8 mouse cellular contexts compared by ENCODE assay signal in genomic region chr9:116873033-116873975, GRCm38 (mm10).
DNase-seq lines count a peak whose midpoint lies in the region; ATAC-seq lines count a peak whose summit lies in the region.

No protein-coding gene starts in this region.

- no peak overlapping the region for H3K9ac ChIP-seq in forebrain, embryonic 14.5 days (ENCODE audit: low read length)
- H3K9ac ChIP-seq in forebrain, embryonic 15.5 days (replicated peaks), result no peak overlapping the region
- peak overlapping the region; percentile 46; the same call in 1 of the 2 replicates for H3K9ac ChIP-seq in liver, embryonic 15.5 days
- no peak overlapping the region for H3K9ac ChIP-seq in forebrain, embryonic 12.5 days

- no peak overlapping the region for H3K27ac ChIP-seq in forebrain, embryonic 14.5 days (ENCODE audit: low read depth, low read length)
- no peak overlapping the region for H3K27ac ChIP-seq in forebrain, embryonic 15.5 days (replicated peaks)
- peak overlapping the region; percentile 92 for H3K27ac ChIP-seq in liver, embryonic 15.5 days (replicated peaks)
- H3K27ac ChIP-seq in forebrain, embryonic 12.5 days, result no peak overlapping the region

- 83% methylated on average over 30 of the region's 30 CpGs for WGBS in forebrain, embryonic 14.5 days
- WGBS in forebrain, embryonic 15.5 days, result 76% methylated on average over 30 of the region's 30 CpGs
- 13% methylated on average over 30 of the region's 30 CpGs for WGBS in liver, embryonic 15.5 days (ENCODE audit: insufficient replicate concordance)
- WGBS in forebrain, embryonic 12.5 days, result 84% methylated on average over 30 of the region's 30 CpGs

- ATAC-seq in forebrain, embryonic 14.5 days, result no peak
- no peak; the same call in 1 of the 2 replicates for ATAC-seq in forebrain, embryonic 15.5 days (replicated peaks)
- ATAC-seq in liver, embryonic 15.5 days (ENCODE audit: insufficient read depth), result peak; percentile 94
- ATAC-seq in forebrain, embryonic 12.5 days (ENCODE audit: low FRiP score), result no peak

- DNase-seq in forebrain, embryonic 14.5 days (ENCODE audit: low spot score), result peak; percentile 60
- DNase-seq in adrenal gland, postnatal 14 days, result peak; percentile 65
- DNase-seq in forelimb bud, embryonic 11.5 days (ENCODE audit: low read depth, low spot score), result peak; percentile 28
- DNase-seq in kidney, adult 9 months, result peak; percentile 44
- peak; percentile 17 for DNase-seq in right cerebral cortex, postnatal 25 days

- H3K27me3 ChIP-seq in forebrain, embryonic 14.5 days (replicated peaks; ENCODE audit: control insufficient read depth, insufficient read depth, low read length), result no peaks in the 10 kb centered on the region
- no peaks in the 10 kb centered on the region for H3K27me3 ChIP-seq in forebrain, embryonic 15.5 days
- no peaks in the 10 kb centered on the region for H3K27me3 ChIP-seq in liver, embryonic 15.5 days
- H3K27me3 ChIP-seq in forebrain, embryonic 12.5 days, result no peaks in the 10 kb centered on the region

- H3K36me3 ChIP-seq in forebrain, embryonic 14.5 days (ENCODE audit: control insufficient read depth, insufficient read depth, low read length), result no peaks in the 10 kb centered on the region
- H3K36me3 ChIP-seq in forebrain, embryonic 15.5 days, result no peaks in the 10 kb centered on the region
- H3K36me3 ChIP-seq in liver, embryonic 15.5 days (replicated peaks), result no peaks in the 10 kb centered on the region; the same call in 1 of the 2 replicates
- no peaks in the 10 kb centered on the region for H3K36me3 ChIP-seq in forebrain, embryonic 12.5 days (replicated peaks)

- H3K4me3 ChIP-seq in forebrain, embryonic 14.5 days (ENCODE audit: low read depth, low read length), result no peak overlapping the region
- H3K4me3 ChIP-seq in forebrain, embryonic 15.5 days, result no peak overlapping the region
- H3K4me3 ChIP-seq in liver, embryonic 15.5 days (replicated peaks), result peak overlapping the region; percentile 43
- no peak overlapping the region for H3K4me3 ChIP-seq in forebrain, embryonic 12.5 days (replicated peaks)

- H3K9me3 ChIP-seq in forebrain, embryonic 14.5 days (replicated peaks; ENCODE audit: control insufficient read depth, low read length), result no peaks in the 10 kb centered on the region
- no peaks in the 10 kb centered on the region for H3K9me3 ChIP-seq in forebrain, embryonic 15.5 days
- H3K9me3 ChIP-seq in liver, embryonic 15.5 days (replicated peaks), result no peaks in the 10 kb centered on the region
- no peaks in the 10 kb centered on the region for H3K9me3 ChIP-seq in forebrain, embryonic 12.5 days

- H3K4me2 ChIP-seq in forebrain, embryonic 14.5 days (ENCODE audit: low read length), result no peak overlapping the region
- H3K4me2 ChIP-seq in forebrain, embryonic 15.5 days (replicated peaks), result no peak overlapping the region
- H3K4me2 ChIP-seq in liver, embryonic 15.5 days, result peak overlapping the region; percentile 67
- H3K4me2 ChIP-seq in forebrain, embryonic 12.5 days, result no peak overlapping the region

- H3K4me1 ChIP-seq in forebrain, embryonic 14.5 days (ENCODE audit: control insufficient read depth, insufficient read depth, low read length), result no peaks in the 10 kb centered on the region
- no peaks in the 10 kb centered on the region for H3K4me1 ChIP-seq in forebrain, embryonic 15.5 days
- peaks cover 33% of the 10 kb centered on the region for H3K4me1 ChIP-seq in liver, embryonic 15.5 days (replicated peaks)
- no peaks in the 10 kb centered on the region for H3K4me1 ChIP-seq in forebrain, embryonic 12.5 days
